Mouse (Mus musculus) MEL-GATA-1-ER (cell line): ENCODE measurements around the gene Nptxr.
"Not testable (repeated sequence)": the region's sequence is repeated elsewhere in the genome, so short reads cannot be mapped to it uniquely, and the experiment has no call there.

Experiments used
- DNase-seq: peaks from one replicate; pipeline ENCODE4 v3.0.0-alpha.2; 2012; ENCODE audit warnings: low read depth; ENCODE audit errors: extremely low read depth

The Nptxr gene

DNA sequence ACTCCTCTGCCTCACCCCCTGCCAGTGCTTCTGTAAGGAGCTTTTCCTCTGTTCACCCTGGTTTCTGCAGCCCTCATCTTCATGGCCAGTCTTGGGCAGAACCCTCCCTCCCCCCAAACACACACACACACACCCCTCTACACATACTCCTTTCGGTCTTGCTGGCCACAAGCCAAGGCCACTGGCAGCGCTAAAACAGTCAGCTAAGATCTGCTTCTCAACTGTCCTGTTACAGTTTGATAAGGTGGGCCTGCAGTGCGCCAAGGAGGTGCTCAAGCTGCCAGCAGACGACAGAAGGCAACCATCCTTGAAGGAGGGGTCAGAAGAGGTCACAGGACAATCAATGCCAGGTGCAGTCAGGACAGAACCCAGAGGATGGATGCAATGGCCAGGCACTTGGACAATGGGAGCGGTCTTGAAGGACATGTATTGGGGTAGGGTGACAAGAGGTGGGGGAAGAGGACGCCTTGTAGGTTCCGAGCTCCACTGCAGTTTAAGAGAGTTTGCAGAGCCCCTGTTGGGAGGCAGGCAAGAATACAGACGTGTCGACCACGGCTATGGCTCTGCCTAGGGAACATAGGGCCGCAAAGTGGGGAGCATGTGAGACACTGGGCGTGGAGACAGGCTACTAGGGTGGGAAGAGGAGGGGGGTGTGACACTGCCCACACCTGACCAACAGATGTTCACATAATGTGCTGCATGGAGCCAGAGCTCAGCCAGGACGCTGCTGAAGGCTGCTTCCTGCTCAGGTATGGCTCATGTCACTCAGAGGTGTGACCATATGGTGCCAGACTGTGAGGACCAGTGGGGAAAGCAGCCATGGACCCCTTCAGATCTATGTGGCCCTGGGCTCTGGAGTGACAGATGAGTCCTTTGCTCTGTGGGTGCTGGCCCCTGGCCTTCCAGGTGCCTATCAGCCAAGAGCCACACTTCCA lies 18.0 kb upstream of the Nptxr start:
- DNase-seq: peak; percentile 73

DNA sequence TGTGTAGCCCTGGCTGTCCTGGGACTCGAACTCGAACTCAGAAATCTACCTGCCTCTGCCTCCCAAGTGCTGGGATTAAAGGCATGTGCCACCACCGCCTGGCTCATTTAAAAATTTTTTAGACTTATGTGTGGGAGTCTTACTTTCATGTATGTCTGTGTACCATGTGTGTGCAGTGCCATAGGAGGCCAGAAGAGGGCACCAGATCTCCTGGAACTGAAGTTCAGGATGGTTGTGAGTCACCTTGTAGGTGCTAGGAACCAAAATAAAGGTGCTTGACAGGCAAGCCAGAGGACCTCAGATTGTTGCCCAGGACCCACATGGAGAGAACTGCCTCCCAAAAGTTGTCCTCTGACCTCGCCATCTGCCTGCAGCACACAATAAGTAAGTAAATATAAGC lies 13.8 kb upstream of the Nptxr start:
- no peak for DNase-seq

DNA sequence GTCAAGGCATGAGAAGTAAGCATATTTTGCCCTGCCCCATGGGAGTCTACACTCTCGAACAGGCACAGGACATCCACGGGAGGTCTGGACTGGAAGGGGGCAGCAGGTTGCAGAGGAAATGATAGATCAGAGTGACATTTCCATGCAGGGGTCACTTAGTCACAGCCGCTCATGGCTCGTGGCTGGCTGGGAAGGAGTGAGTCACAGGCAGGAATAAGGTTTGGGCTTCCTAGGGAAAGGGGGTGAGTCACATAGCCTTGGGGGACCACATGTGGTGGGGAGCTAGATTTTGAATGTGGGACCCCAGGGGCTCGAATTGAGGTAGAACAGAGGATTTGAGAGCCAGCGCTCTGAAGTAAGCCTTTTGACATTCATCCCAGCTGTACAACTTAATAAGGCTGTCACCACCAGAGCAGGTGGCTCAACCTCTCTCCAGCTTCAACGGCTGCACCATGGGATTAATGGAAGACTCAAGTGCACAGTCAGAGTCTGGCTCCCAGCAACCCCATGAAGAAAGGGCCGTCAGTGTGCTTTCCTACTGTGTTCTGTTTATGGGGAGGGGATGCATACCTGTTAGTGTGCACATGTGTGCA lies 9.2 kb upstream of the Nptxr start:
- no peak for DNase-seq

DNA sequence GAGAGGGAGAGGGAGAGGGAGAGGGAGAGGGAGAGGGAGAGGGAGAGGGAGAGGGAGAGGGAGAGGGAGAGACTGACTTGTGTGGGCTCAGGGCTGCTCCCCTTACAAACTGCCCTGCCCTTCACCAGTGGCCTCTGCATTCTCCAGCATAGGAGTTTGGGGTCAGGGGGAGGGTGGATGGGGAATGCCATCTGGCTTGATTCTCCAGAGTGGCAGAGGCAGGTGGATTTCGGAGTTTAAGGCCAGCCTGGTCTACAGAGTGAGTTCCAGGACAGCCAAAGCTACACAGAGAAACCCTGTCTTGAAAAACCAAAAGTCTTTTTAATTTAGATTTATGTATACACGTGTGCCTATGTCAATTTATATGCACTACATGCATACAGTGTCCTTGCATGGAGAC lies 8.3 kb upstream of the Nptxr start:
- DNase-seq: not testable (repeated sequence)

DNA sequence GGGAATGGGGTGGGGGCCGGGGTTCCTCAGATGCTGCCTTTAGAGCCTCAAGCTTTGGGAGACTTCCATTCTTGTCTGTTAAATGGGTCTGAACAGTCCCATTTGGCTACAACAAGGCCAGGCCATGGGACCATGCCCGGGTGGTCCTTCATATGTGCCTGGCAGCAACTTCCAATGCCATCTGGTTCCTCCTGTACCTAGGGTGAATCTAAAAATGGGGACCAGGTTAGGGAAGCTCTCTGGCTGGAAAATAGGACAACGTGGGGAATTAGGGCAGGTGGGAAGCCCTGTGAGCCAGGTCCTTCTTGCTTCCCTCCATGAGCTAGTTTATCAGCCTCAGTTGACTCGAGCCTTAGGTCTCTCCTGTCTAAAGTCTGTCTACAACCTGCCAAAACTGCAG lies 6.4 kb upstream of the Nptxr start:
- no peak for DNase-seq

DNA sequence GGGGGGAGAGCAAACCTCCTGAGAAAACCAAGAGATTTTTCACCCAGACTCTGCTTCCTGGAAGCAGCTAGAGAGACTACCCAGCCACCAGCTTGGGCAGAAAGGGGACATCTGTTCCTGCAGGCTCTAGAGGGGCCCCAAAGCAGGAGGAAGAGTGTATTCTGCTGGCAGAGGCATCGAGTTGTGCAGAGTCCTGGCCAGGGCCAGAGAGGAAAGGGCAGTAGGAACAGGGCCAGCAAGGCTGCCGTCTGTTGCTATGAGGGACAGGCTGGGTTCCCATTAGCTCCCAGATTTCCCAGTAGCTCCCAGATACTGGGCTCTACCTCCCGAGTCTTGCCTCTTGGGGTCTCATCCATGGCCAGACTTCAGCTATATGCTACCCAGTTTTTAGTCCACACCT lies 5.5 kb upstream of the Nptxr start:
- no peak for DNase-seq

DNA sequence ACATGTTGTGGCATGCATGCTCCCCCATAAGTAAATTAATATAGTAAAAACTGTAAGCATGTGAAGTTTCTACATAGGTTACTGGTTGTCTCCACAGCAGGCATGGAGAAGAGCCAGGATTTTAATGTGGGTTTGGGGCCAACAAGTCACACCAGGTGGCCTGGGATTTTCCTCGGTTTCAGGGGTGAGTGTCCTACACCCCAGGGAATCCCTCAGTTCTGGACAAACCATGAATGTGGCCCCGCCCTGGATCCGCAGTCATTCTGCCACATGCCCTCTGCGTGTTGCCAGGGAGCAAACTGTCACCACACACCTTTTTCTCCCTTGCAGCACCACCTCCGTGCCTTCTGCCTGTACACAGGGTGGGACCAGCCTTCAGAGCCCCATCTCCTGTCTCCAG lies 4.1 kb upstream of the Nptxr start:
- DNase-seq: no peak

DNA sequence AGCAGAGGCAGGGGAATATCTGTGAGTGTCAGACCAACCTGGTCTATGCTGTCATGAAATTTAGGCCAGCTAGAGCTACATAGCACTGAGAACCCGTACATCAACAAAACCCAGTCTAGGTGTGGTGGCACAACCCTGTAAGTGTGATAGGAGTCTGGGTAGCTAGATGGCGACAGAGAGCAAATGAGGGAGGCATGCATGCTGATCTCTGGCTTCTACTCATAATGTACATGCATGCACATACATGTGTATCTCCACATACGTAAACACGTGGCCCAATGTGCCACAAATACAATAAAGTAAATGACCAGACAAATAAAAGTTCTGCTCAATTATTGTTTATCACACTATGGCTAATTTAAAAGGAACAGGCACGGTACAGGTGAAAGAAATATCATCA lies 3.5 kb upstream of the Nptxr start:
- no peak for DNase-seq

DNA sequence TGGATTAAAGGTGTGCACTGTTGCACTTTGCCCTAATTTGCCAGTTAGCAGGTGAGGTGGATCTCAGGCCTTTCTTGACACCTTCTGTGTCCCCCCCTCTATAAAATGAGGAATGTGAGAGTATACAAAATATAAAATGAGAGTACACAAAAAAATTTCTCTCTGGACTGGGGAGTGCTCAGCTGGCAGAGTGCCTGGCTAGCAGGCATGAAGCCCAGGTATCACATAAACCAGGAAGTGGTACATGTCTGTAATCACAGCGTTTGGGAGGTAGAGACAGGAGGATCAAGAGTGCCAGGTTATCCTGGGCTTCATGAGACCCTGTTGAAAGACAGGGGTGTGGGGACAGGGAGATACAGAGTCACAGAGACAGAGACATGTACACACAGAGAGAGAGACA lies 2.5 kb upstream of the Nptxr start:
- no peak for DNase-seq

DNA sequence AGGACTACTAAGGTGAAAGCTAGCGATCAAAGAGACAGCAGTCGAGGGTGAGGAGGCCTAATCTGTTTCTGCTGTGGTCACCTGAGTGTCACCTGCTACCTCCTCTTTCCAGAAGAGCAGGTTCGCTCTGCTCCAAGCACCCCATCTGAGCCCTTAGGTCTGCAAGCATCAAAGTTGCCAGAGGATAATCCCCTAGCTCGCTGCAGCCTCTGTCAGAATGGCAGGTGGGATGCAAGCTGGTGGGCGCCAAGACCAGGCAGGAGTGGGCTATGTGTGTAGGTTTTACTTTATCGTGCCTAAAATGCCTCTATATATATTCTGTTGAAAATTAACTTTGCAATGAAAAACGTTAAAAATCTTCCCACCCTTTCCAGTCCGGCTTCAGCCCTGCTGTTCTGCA lies 680 bp upstream of the Nptxr start:
- no peak for DNase-seq

DNA sequence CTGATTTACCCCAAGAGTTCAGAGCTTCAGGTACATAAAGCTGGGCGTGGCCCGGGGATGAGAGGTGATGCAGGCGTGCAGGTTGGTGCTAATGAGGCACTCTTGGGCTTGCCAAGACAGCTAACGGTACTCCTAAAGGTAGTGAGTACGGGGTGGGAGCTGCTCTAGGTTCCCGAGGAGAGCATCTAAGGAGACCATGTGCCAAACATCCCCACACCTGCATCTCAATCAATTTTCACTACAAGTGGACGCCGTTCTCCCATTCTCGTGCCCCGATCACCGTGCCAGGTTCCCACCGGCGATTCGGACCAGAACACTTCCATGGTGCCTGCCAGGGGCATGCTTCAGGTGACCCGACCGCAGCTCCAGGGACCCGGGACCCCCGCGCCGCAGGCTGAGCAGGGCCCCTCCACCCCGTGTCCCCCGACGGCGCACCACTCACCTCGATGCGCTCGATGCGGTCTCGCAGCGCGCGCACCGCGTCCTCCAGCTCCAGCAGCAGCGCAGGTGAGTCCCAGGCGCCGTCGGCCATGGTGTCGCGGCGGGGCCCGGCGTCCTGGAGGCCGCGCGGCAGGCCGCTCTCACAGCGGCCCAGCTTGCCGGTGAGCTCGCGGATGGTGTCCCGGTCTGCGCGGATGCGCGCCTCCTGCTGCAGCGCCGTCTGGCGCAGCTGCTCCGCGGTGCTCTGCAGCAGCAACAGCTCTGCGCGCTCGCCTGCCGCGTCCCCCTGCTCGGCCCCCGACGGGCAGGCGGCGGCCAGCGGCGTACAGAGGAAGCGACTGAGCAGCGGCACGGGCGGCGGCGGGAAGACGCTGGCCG lies 824 bp downstream of the Nptxr start:
- DNase-seq: no peak

DNA sequence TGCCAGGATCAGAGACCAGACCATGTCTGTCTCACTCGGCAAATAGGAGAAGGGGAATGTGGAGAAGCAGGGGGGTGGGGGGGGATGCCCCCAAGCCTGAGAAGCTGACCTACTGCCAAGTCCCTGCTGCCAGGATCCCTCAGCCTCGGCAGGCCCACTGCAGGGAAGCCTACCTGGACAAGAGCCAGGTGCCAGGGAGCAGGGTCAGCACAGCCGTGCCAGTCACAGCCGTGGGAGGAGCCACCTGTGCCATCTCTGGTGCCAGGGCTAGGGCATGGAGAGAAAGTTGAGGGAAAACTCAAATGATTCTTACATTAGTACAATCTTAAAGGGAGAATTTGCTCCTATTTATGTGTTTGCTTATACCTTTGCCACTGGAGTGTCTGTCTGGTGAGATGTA lies 2.3 kb downstream of the Nptxr start:
- no peak for DNase-seq

DNA sequence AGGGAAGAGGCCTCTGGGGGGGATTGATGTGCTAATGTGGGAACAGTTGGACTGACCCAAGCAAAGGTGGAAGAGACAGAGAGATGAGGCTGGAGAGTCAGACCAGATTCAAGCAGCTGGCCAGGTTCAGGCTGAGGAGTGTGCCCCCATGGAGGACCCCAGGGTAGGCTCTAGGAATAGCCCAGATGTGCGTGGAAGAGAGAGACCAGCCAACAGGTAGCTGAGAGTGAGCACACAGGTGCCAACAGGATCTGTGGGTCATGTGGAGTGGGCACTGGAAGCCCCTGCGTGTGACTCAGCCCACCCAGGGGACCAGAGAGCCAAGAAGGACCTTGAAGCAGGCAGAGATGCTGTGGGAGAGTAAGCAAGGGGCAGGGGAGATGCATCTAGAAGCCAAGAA lies 2.9 kb downstream of the Nptxr start:
- DNase-seq: no peak

DNA sequence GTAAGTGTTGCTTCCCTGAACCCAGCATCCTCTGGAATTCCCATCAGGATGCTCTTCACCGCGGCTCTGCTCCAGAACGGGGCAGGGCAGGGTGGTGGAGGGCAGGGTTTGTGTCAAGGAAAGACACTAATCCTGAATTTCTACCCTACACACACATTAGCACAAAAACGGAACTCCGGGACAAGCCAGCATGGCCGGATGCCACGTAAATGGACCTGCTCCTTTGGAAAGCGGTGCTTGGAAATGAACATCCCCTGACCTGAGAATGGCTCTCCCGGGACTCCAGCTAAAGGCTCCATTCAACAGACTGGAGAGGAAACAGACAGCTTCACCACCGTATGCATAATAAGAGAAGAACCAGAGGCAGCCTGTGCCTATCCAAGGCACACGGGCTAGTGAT lies 3.9 kb downstream of the Nptxr start:
- no peak for DNase-seq

DNA sequence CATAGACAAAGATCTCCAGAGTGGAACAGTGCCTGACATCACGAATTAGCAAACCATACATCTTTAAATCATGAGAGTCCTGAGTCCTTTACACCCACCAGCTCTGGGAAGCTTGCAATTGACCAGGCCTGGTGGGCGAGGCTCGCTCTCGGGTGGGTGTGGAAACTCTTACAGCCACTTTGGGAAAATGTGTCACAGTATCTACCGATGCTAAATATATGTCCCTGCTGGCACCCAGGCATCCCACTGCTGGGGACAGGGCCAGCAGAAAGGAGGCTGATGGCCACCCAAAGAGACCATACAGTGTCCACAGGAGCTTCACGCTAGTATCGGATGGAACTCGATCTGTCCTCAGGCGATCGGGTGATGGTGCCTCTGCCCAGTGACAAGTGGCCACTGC lies 6.0 kb downstream of the Nptxr start:
- DNase-seq: no peak

DNA sequence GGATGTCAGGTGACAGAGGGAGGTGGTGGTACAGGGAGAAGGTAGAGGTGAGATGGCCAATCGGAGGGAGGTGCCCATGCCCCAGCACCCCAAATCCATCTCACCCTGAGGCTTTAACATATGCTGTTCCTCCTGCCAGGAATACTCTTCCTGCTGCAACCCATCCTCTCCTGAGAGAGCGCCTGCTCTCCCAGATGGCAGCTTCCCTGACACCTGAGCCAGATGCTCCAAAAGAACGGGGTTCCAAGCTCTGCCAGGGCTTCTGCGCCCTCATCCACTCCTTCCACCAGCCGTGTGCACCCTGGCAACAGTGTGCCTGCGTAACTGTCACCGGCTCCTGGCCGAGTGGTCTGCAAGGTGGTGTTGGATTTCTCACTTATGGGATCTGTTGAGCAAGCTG lies 6.9 kb downstream of the Nptxr start:
- DNase-seq: no peak

DNA sequence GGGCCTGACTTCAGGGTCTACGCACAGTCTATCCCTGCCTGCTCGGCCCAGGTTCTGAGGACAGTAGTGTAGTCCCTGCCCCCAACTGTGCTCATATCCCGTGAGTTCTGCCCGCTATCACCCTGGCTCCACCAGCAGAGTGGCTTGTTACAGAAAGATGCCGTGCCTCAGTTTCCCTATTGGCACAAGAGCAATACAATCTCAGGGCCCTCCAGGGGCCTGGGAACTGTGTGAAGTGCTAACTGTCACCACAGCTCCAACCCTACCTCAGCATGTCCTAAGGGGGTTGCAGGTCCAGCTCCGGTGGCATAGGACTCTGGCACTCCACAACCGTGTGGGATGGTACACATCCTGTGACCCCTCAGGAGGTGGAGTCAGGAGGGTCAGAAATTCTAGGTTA lies 7.5 kb downstream of the Nptxr start:
- DNase-seq: no peak

DNA sequence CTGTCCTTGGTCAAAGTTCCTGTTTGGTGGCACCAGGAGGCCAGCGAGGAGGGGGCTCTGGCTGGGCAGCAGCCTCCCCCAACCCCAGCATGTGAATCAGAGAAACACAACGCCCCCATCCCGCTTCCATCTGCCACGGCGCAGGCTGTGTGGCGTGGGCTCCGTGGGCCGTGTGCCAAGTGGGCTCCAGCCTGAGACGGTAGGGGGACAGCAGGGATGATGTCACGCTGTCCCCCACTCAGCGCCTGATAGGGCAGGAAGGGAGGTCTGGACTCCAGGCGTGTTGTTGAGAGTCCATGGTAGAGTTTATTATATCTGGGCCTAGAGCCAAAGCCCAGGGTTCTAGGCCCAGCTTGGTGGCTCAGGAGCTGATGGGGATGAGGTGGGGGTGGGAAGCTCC lies 8.3 kb downstream of the Nptxr start:
- DNase-seq: no peak

DNA sequence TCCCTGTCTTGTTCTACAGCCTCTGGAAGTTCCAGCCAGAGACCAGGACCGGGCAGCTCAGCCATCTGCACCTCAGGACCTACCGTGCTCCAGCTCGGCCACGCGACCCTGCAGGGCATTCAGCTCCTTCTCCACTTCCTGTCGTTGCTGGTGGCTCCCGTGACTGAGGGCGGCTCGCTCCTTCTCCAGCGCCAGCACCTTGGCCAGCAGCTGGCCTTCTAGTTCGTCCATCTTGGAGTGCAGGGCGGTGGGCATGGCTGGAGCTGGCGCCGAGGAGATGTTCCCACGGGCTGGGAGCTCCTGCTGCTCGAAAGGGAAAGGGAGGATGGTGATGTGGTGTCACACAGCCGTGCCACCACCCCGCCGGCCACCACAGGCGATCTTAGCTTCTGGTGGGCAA lies 10.4 kb downstream of the Nptxr start:
- no peak for DNase-seq

DNA sequence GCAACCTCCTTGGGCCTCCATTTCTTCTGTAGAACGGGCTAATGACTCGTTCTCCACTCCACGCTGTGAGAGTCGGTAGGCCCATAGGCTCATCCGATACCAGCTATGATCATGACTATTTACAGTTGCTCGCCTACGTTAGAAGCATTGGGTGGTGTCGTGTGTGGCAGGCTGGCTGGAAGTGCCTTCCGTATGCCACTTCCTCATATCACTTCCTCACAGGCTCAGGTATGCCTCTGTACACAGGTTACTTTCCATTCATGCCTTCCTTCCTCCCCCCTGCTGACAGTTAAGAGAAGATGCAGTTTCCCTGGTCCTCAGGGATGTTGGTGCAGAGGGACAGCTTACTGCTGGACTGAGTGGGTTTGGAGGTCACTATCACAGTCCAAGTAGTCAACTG lies 11.5 kb downstream of the Nptxr start:
- DNase-seq: no peak

DNA sequence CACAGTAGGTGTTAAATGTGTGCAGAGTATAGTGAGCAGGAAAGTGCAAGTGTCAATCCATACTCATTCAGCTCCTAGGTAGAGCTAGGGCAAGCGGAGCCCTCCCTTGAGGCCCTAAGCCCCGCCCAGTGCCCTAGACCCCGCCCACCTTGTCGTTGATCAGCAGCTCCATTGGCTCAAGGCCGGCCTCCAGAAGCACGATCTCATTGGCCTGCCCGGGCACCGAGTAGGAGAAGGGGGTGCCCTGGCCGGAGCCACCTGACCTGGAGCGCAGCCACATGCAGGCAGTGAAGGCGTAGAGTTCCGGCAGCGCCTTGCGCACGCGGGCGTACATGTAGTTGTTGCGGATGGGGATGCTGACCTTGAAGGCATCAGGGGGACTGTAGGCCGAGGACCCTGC lies 12.1 kb downstream of the Nptxr start:
- DNase-seq: no peak

DNA sequence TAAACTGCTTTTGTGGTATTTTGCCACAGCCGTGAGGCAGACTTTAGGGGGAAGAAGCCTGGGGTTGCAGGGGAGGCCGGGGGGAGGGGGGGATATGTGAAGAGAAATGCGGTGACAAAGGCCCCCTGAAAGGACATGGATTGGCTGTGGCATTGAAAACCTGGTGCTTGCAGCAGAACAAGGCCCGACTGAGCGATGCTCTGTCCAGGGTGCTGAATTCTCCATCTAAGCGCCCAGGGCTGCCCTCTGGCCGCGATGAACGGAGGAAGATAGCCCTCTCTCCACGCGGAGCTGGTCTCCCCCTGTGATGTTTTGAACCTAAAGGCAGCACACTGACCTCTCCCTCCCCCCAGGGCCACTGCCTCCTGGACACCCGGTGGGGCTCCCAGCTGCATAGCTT lies 13.1 kb downstream of the Nptxr start:
- DNase-seq: no peak
